Mouse (Mus musculus): ENCODE measurements around the gene Tmem17.

Tmem17 gene

GRCm38 (mm10) chr11:22512038-22513001 is at the start of gene Tmem17:
Gene Tmem17, plus strand, starts transcription at chr11:22512088.
- DNase-seq (ENCODE audit: low read depth, low spot score), result peak; percentile 58

DNA sequence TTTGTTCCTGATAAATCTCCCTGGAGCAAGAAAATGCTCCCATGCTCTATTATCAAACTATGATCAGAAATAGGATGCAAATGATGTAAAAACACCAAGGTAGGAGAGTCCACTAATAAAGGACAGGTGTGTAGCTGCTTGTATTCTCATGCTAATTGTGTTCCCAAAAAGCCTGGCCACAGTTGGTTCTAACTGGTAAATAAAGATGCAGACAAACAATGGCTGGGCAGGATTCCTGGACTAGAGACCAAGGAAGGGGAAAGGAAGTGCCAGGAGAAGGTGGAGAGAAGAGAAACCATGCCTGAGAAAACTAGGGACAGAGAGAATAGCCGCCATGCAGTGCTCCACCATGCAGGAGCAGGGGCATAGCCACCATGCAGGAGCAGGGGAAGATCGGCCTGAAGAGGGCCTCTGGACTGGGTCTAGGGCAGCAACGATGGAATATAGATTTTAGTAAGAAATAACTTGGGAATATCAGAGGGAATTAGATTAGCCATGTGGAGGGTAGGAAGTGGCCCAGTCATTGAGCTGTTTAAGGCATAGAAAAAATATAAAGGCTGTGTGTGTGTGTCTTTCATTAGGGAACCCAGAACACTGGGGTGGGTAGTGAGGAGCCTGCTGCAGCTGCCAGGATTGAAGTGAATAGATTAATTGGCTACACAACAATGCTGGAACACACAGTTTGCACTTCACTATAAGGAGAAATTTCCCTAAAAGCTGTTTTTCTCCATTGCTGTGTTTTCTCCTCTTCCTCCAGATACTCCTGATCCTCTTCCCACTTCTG is 31.9 kb upstream of the Tmem17 start:
- DNase-seq (ENCODE audit: low read depth, low spot score), result no peak

GRCm38 (mm10) chr11:22481639-22482361 is 30.1 kb upstream of the Tmem17 start:
- no peak for DNase-seq (ENCODE audit: low read depth, low spot score)

DNA sequence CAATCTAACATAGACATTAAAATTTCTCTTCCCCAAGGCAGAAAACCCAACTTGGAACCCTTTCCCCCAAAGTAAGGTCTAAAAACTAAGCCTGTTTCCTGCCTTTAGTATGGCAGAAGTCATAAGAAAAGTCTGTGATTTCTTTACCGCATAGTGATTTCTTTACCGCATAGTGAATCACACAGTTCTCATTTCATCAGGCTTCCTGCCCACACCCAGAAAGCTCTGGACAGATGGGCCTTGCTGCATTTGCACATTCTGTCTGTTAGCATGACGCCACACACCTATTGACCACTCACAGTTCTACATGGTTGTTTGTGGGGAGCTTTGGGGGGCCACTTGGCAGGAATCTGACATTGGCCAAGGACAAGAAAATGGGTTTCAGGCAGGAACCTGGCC is 29.5 kb upstream of the Tmem17 start:
- DNase-seq (ENCODE audit: low read depth, low spot score), result no peak

DNA sequence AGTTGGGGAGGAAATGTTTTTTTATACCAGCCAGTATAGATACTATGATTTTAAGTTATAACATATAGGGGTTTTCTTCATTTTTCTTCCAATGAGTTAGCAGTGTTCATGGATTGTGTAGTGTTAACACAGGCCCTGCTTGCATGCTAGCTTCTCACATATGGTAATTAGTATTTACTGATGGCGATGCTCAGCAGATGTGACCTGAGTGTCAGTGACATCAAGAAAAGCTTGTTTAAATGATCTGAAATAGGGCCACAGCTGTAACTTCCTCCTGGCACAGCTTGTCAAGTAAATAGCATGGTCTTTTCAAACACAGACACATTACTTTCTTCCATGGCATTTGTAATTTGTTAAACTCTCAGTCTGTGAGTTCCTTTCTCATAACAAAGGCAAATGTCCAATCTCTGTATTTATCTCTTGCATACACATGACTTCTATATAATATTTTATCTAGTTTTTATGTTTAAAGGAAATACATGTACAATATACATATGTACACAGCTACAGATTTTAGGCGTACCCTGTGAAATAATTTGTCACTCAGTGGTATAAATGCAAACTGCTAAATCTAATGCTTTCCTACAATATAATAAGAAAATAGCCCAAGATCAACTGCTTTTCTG is 18.1 kb upstream of the Tmem17 start:
- no peak for DNase-seq (ENCODE audit: low read depth, low spot score)

- DNase-seq (ENCODE audit: low read depth, low spot score), result no peak
Measured at GRCm38 (mm10) chr11:22494941-22495340, 16.9 kb upstream of the Tmem17 start.

DNA sequence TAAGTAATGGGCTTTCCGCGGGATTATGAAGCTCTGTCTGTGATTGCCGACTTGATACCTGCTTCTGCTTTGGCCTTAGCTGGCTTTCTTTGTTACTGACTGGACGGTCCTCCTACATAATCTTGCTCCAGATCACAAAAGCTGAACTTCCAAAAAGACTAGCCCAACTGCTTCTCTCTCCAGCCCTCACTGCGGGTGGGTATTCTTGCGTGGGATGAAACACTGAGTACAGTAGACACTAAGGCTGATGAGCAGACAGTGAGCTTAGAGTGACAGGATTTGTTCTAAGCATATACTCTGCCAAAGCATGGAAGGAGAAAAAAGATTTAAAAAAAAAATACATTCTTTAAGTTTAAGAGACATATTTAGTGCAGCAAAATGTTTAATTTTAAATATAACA is 12.5 kb upstream of the Tmem17 start:
- DNase-seq (ENCODE audit: low read depth, low spot score), result no peak

DNA sequence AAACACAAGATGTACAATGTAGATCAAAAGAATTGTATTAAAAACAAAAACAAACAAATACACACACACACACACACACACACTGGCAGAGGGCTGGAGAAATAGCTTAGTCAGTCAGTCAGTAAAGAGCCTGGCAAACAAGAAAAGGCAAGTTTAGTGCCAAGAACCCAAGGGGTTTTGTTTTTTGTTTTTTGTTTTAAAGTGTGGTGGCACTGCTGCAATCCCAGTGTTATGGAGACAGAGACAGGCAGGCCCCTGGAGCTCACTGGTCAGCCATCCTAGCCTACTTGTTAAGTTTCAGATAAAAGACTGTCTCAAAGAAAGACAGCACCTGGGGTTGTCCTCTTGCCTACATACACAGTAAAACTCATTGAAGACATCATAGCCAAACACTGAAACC is 12.0 kb upstream of the Tmem17 start:
- no peak for DNase-seq (ENCODE audit: low read depth, low spot score)

DNA sequence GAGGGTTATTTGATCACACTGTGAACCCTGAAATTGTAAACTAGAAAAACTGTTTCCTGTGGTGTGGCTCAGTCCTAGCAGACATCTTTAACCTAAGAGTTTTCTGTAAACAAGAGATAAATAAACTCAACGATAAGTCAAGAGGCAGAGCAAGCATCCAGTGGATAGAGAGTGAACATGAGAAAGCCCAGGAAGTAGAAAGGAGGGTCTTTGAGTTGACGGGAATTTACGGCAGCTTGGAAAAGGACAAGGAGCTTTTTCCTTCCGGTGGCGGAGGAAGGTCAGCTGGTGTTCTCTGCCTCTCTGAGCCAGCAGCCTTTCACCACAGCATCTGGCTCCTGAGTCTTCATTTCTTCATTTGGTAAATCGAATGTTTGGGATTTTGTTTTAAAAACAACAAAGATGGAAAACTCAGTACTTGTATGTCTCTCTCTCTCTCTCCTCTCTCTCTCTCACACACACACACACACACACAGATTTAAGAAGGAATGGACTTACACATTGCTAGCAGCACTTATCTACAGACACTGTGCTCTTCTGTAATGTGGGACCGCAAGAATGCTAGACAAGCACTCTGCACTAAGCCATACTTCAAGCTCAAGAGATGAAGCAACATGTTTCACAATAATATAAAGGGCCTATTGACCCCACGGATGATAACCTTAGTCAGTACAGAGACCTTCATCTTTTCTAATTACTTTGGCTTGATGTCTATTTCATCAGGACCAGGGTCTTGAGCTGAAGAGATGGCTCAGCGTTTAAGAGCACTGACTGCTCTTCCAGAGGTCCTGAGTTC is 10.9 kb upstream of the Tmem17 start:
- no peak for DNase-seq (ENCODE audit: low read depth, low spot score)

GRCm38 (mm10) chr11:22513075-22513474 is 1.2 kb downstream of the Tmem17 start:
- no peak for DNase-seq (ENCODE audit: low read depth, low spot score)

- DNase-seq (ENCODE audit: low read depth, low spot score), result no peak
Measured at GRCm38 (mm10) chr11:22515061-22515460, 3.2 kb downstream of the Tmem17 start.

GRCm38 (mm10) chr11:22518445-22518844 is 6.6 kb downstream of the Tmem17 start:
- DNase-seq (ENCODE audit: low read depth, low spot score), result no peak

GRCm38 (mm10) chr11:22520251-22520650 is 8.4 kb downstream of the Tmem17 start:
- no peak for DNase-seq (ENCODE audit: low read depth, low spot score)

DNA sequence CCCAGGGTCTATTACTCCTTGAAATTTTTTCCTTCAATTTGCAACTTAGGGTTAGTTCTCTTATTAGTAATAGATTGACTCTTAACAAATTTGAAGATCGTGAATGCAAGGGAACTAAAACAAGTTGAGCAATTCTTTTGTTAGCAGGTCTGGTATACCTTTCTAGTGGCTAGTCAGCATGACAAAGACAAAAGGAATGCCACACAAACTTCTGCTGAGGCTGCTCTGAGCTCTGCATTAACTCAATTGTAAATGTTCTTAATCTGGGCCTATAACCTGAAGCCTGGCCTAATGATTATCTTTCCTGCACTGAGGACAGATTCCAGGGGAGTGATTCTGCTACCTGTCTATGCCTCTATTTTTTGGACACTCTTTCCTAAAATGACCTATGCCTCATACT is 12.7 kb downstream of the Tmem17 start:
- no peak for DNase-seq (ENCODE audit: low read depth, low spot score)

DNA sequence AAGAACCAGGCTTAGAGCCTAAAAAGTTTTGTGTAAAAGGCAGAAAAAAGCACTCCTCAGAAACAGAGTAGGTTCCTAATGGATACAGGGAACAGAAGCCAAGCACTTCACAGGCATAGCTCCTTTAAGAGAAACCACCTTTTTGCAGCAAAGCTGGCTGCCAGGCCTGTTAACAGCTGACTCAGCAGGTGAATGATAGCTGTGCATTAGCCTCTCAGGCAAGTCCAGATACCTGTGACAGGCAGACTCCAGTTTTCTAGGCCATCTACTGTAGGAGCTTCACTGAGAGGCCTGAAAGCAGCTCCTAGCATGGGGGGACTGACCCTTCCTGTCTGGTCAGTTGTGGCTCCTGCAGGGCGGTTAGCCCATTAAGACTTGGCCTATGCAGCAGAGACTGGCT is 28.7 kb downstream of the Tmem17 start:
- no peak for DNase-seq (ENCODE audit: low read depth, low spot score)

- no peak for DNase-seq (ENCODE audit: low read depth, low spot score)
Measured at GRCm38 (mm10) chr11:22560061-22560460, 48.2 kb downstream of the Tmem17 start.

GRCm38 (mm10) chr11:22560503-22561328 is 48.8 kb downstream of the Tmem17 start:
- no peak for DNase-seq (ENCODE audit: low read depth, low spot score)

GRCm38 (mm10) chr11:22561329-22561592 is 49.4 kb downstream of the Tmem17 start:
- DNase-seq (ENCODE audit: low read depth, low spot score), result no peak

- DNase-seq (ENCODE audit: low read depth, low spot score), result no peak
Measured at GRCm38 (mm10) chr11:22563706-22564105, 51.8 kb downstream of the Tmem17 start.

GRCm38 (mm10) chr11:22564676-22565075 is 52.8 kb downstream of the Tmem17 start:
- DNase-seq (ENCODE audit: low read depth, low spot score), result no peak
